Mouse (Mus musculus): ENCODE measurements at regions not wholly inside any gene's neighbourhood (a gene's known extent, or its start where the extent isn't known, plus 50 kb on each side); places are given as distances from the start of the nearest gene placed in this dataset.

DNA sequence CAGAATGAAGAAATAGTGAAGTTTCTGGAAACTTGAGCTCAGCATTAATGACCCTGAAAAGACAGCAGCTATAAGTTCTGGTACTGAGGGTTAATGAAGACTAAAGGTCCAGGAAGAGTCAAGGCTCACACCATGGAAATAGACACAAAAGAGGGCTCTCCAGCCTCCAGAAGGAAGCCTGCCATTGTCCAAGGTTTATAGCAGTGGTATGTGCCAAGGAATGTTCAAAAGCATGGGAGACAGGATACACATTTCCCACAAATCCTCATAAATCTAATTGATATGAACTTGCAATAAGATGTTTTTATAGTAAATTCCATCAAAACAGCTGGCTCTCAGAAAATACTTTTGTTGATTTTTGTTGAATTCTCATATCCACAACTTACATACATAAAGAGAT, 144.4 kb downstream of the Ndufa4 start:
- TF ChIP-seq EP300 (IDR thresholded peaks at IDR 0.05; ENCODE audit: low read depth) (no peak), CTCF (IDR thresholded peaks at IDR 0.05; ENCODE audit: low read depth) (no peak)

Data from heart, postnatal 0 days (tissue).